Mouse (Mus musculus): Measurements from ENCODE around the gene Mcm8.
A peak's percentile ranks its signal among the peaks of the same experiment; 100 is the strongest.

Gene Mcm8

GRCm38 (mm10) chr2:132815608-132816314 is at the start of gene Mcm8, which contains the start of gene Trmt6:
TSS of gene Mcm8 (plus strand) at chr2:132816141.
TSS of gene Trmt6 (minus strand) at chr2:132816055.
- DNase-seq (ENCODE audit: low read depth, low spot score): peak; percentile 91

- DNase-seq (ENCODE audit: low read depth, low spot score): no peak
These were observed 45.1 kb upstream of the Mcm8 start for GRCm38 (mm10) chr2:132770822-132771221.

GRCm38 (mm10) chr2:132780978-132781377 is 35.0 kb upstream of the Mcm8 start, which contains the start of gene Chgb:
TSS of gene Chgb (plus strand) at chr2:132781278.
- no peak for DNase-seq (ENCODE audit: low read depth, low spot score)

GRCm38 (mm10) chr2:132781439-132782068 is 34.4 kb upstream of the Mcm8 start:
- DNase-seq (ENCODE audit: low read depth, low spot score): peak; percentile 56

GRCm38 (mm10) chr2:132784039-132784438 is 31.9 kb upstream of the Mcm8 start:
- no peak for DNase-seq (ENCODE audit: low read depth, low spot score)

- no peak for DNase-seq (ENCODE audit: low read depth, low spot score)
These were observed 22.3 kb upstream of the Mcm8 start for GRCm38 (mm10) chr2:132793441-132794203.

GRCm38 (mm10) chr2:132794204-132794586 is 21.7 kb upstream of the Mcm8 start:
- DNase-seq (ENCODE audit: low read depth, low spot score): no peak

GRCm38 (mm10) chr2:132802976-132803375 is 13.0 kb upstream of the Mcm8 start:
- DNase-seq (ENCODE audit: low read depth, low spot score): no peak

- DNase-seq (ENCODE audit: low read depth, low spot score): no peak
These were observed 25.1 kb downstream of the Mcm8 start for GRCm38 (mm10) chr2:132841071-132841470.

GRCm38 (mm10) chr2:132846407-132847358 is 30.7 kb downstream of the Mcm8 start, which contains the start of gene Crls1:
TSS of gene Crls1 (plus strand) at chr2:132846666.
- DNase-seq (ENCODE audit: low read depth, low spot score): peak; percentile 92

GRCm38 (mm10) chr2:132847581-132847980 is 31.6 kb downstream of the Mcm8 start:
- DNase-seq (ENCODE audit: low read depth, low spot score): no peak

GRCm38 (mm10) chr2:132848361-132848760 is 32.4 kb downstream of the Mcm8 start:
- DNase-seq (ENCODE audit: low read depth, low spot score): no peak

GRCm38 (mm10) chr2:132849141-132849540 is 33.2 kb downstream of the Mcm8 start:
- no peak for DNase-seq (ENCODE audit: low read depth, low spot score)

- no peak for DNase-seq (ENCODE audit: low read depth, low spot score)
These were observed 37.1 kb downstream of the Mcm8 start for GRCm38 (mm10) chr2:132853051-132853450.

- DNase-seq (ENCODE audit: low read depth, low spot score): no peak
These were observed 40.4 kb downstream of the Mcm8 start for GRCm38 (mm10) chr2:132856333-132856732.

- no peak for DNase-seq (ENCODE audit: low read depth, low spot score)
These were observed 44.5 kb downstream of the Mcm8 start for GRCm38 (mm10) chr2:132860435-132860834.

GRCm38 (mm10) chr2:132861456-132861855 is 45.5 kb downstream of the Mcm8 start:
- DNase-seq (ENCODE audit: low read depth, low spot score): no peak

GRCm38 (mm10) chr2:132863325-132863724 is 47.4 kb downstream of the Mcm8 start:
- DNase-seq (ENCODE audit: low read depth, low spot score): no peak

- DNase-seq (ENCODE audit: low read depth, low spot score): no peak
These were observed 51.6 kb downstream of the Mcm8 start for GRCm38 (mm10) chr2:132867521-132867920.

- DNase-seq (ENCODE audit: low read depth, low spot score): no peak
These were observed 53.7 kb downstream of the Mcm8 start for GRCm38 (mm10) chr2:132869682-132870081.

GRCm38 (mm10) chr2:132870286-132870685 is 54.3 kb downstream of the Mcm8 start:
- DNase-seq (ENCODE audit: low read depth, low spot score): no peak
